Mouse (Mus musculus): Measurements from ENCODE around the gene Ccdc6.

DNA sequence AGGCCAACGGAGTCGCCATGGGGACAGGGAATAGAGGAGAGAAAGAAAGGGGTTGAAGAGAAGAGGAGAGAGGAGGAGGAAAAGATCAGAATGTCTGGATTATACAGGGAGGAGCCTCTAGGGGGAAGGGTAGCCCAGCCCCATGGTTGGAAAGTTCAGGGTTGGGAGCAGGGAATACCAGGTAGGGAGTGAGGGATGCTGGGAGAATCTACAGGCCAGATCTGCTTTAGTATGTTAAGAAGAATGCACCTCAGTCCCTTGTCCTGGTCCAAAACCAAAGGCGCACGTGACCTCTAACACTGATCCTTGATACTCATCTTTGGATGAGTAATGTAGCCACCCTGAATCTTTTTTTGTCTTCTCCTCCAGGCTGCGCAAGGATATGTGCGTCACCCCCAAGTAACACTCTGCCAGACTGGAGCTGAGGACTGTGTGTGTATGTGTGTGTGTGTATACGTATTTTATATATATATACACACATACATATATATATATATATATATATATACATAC is 102.1 kb downstream of the Ccdc6 start:
- TF ChIP-seq CTCF (IDR thresholded peaks at IDR 0.05; ENCODE audit: low read depth) (no peak), EP300 (optimal IDR thresholded peaks at IDR 0.05) (no peak)

All from stomach, postnatal 0 days (tissue).